Mouse (Mus musculus): ENCODE measurements at regions not wholly inside any gene's neighbourhood (a gene's known extent, or its start where the extent isn't known, plus 50 kb on each side); places are given as distances from the start of the nearest gene placed in this dataset.

- peak; percentile 93 for DNase-seq (ENCODE audit: low read depth)
- peak; percentile 13; the same call in 1 of the 2 replicates for TF ChIP-seq POLR2A (IDR thresholded peaks at IDR 0.05; ENCODE audit: borderline replicate concordance, extremely low read depth, insufficient read depth, insufficient read length, poor library complexity, severe bottlenecking)
- TF ChIP-seq CTCF (IDR thresholded peaks at IDR 0.05; ENCODE audit: borderline replicate concordance, extremely low read depth, insufficient read depth, insufficient read length): no peak
Measured at GRCm38 (mm10) chr4:53217608-53218290, 58.1 kb upstream of the Abca1 start.

- DNase-seq (ENCODE audit: low read depth): peak; percentile 23
Measured at GRCm38 (mm10) chr4:53212541-53212940, 52.8 kb upstream of the Abca1 start.

GRCm38 (mm10) chr4:53210685-53211084 is 51.0 kb upstream of the Abca1 start:
- TF ChIP-seq CTCF (IDR thresholded peaks at IDR 0.05; ENCODE audit: borderline replicate concordance, extremely low read depth, insufficient read depth, insufficient read length) (no peak), POLR2A (IDR thresholded peaks at IDR 0.05; ENCODE audit: borderline replicate concordance, extremely low read depth, insufficient read depth, insufficient read length, poor library complexity, severe bottlenecking) (no peak)
- DNase-seq (ENCODE audit: low read depth): no peak

More at GRCm38 (mm10) chr4:53212541-53212940, 52.8 kb upstream of the Abca1 start:
- no peak for TF ChIP-seq POLR2A (IDR thresholded peaks at IDR 0.05; ENCODE audit: borderline replicate concordance, extremely low read depth, insufficient read depth, insufficient read length, poor library complexity, severe bottlenecking)
- no peak for TF ChIP-seq CTCF (IDR thresholded peaks at IDR 0.05; ENCODE audit: borderline replicate concordance, extremely low read depth, insufficient read depth, insufficient read length)

Data from brain, embryonic 14.5 days (tissue).